Mouse (Mus musculus) liver, embryonic 14.5 days (tissue): ENCODE data around the gene Fbln7. TPM values are rescaled to one million over a fixed set of nuclear protein-coding genes. Genes with fewer than 3 reads are reported as not detected.

Source experiments
- ATAC-seq: fragments of 200-750 bp; cut with Nextera tagmentation; 2 replicates; pipeline ENCODE4 v1.8.0; 2017; ENCODE audit warnings: moderate number of reproducible peaks, mild to moderate bottlenecking, moderate library complexity; ENCODE audit not compliant: insufficient read depth
- DNase-seq, 3 experiments: peaks; one replicate each; pipeline ENCODE4 v3.0.0-alpha.2; 2012 to 2013; ENCODE audit warnings: low read depth in 3 of 3, low spot score in 3 of 3
- H3K27ac ChIP-seq: fragments of 300-500 bp; sonication (generic); 2 replicates; pipeline ENCODE4 v1.5.1; 2014; ENCODE audit warnings: moderate library complexity, mild to moderate bottlenecking, control low read depth, inconsistent platforms
- H3K27me3 ChIP-seq: fragments of 300-500 bp; sonication (generic); 2 replicates; pipeline ENCODE4 v1.6.1; 2014; ENCODE audit warnings: mild to moderate bottlenecking, low read length, moderate library complexity; ENCODE audit not compliant: control insufficient read depth, insufficient read depth
- H3K36me3 ChIP-seq: fragments of 300-500 bp; sonication (generic); replicated peaks from 2 replicates; pipeline ENCODE4 v1.6.1; 2014; ENCODE audit warnings: low read depth; ENCODE audit not compliant: control insufficient read depth, insufficient read depth
- H3K4me1 ChIP-seq, 2 experiments: fragments of 200-500 bp in 1 of 2; fragments of 300-500 bp in 1 of 2; sonication (generic) in 1 of 2; replicated peaks; 2 replicates each; pipeline ENCODE4 v1.6.1; 2012 to 2014; ENCODE audit warnings: antibody characterized with exemption in 1 of 2, inconsistent platforms in 1 of 2, low read length in 1 of 2; ENCODE audit not compliant: control insufficient read depth in 2 of 2, insufficient read depth in 2 of 2
- H3K4me2 ChIP-seq: fragments of 300-500 bp; sonication (generic); 2 replicates; pipeline ENCODE4 v1.6.1; 2014; ENCODE audit warnings: low read depth, mild to moderate bottlenecking, control low read depth, moderate library complexity
- H3K4me3 ChIP-seq, 2 experiments: fragments of 200-500 bp in 1 of 2; fragments of 300-500 bp in 1 of 2; sonication (generic) in 1 of 2; 2 replicates each; pipeline ENCODE4 v1.5.1; 2012 to 2014; ENCODE audit warnings: low read depth in 2 of 2, low read length in 2 of 2, mild to moderate bottlenecking in 2 of 2, control low read depth in 1 of 2, inconsistent platforms in 1 of 2, moderate library complexity in 1 of 2; ENCODE audit not compliant: insufficient read depth in 1 of 2
- H3K9ac ChIP-seq: fragments of 300-500 bp; sonication (generic); replicated peaks from 2 replicates; pipeline ENCODE4 v1.6.1; 2014; ENCODE audit warnings: mild to moderate bottlenecking, control low read depth, moderate library complexity
- H3K9me3 ChIP-seq: fragments of 300-500 bp; sonication (generic); 2 replicates; pipeline ENCODE4 v1.6.1; 2016; ENCODE audit warnings: low read length, mixed read lengths; ENCODE audit not compliant: control insufficient read depth
- CTCF ChIP-seq: IDR thresholded peaks from 2 replicates; pipeline ENCODE4 v1.5.1; 2016; ENCODE audit warnings: antibody characterized with exemption, low read depth, control low read depth
- EP300 ChIP-seq: IDR thresholded peaks from 2 replicates; pipeline ENCODE4 v1.6.1; 2016; ENCODE audit warnings: antibody characterized with exemption, low read depth
- WGBS: fragments of 180-500 bp; shearing (Covaris S2); extraction: QIAGEN DNeasy Blood & Tissue Kit; methylation state at CpG from one replicate; pipeline ENCODE4 v1.1.7; 2014; ENCODE audit not compliant: insufficient replicate concordance; 5-methylcytosine and 5-hydroxymethylcytosine counted together
- polyA plus RNA-seq, 2 experiments: library from polyadenylated mRNA; depleted of rRNA in 1 of 2; stranded (reverse) in 1 of 2; unstranded in 1 of 2; fragments of >200 nt; fragmentation: Nextera tagmentation in 1 of 2; extraction: Ambion mirVana in 1 of 2; gene quantifications; 2 replicates each; pipeline versions ENCODE4 v1.2.1 to v1.2.3; 2012 to 2014

Fbln7 gene
- polyA plus RNA-seq, 2 experiments, result 0.17 to 0.33 TPM

DNA sequence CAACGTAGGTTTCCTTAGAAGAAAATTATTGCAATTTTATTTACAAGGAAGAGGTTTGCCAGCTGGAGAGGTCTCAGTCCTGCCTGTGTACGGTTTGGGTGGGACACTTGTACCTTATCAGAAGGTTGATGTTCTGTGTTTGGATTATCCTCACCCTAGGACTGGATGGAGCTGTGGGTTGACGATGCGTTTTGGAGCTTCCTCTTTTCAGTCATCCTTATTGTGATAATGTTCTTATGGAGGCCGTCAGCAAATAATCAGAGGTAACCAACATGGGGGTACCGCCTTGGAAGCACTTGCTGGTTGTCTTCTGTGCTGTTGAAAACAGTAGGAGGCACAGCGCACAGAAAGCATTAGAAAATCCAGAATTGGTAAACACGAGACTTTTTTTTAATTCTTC is 20.3 kb upstream of the Fbln7 start:
- Histone ChIP-seq H3K27me3 (no peaks in the 10 kb centered on the region), H3K4me2 (no peak overlapping the region), H3K9me3 (no peaks in the 10 kb centered on the region), H3K36me3 (peaks cover 1% of the 10 kb centered on the region; the same call in 1 of the 2 replicates), H3K9ac (no peak overlapping the region), H3K27ac (no peak overlapping the region), H3K4me3 (no peak overlapping the region), H3K4me1 (no peaks in the 10 kb centered on the region)
- WGBS, result 44% methylated on average over 8 of the region's 8 CpGs
- ATAC-seq, result no peak
- TF ChIP-seq EP300 (no peak), CTCF (no peak)
- DNase-seq, result no peak

DNA sequence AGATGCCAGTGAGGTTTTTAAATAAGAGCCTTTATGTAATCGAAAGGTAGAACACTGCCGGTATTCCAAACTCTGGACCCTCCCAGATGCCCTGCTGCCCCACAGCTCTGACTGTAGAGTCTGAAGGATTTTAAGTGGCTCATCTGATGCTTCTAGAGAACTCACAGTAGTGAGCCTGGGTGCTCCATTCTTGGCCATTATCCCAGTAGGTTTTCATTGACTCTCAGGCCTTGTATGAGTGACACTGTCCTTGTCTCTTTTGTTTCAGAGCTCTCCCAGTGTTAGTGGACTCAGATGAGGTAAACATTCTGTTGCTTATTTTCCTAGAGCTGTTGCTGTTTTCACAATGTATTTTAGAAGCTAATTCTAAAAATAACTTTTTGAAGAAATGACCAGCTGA is 12.7 kb upstream of the Fbln7 start:
- DNase-seq, result no peak
- Histone ChIP-seq H3K4me2 (no peak overlapping the region), H3K36me3 (peaks cover 2% of the 10 kb centered on the region; the same call in 1 of the 2 replicates), H3K4me1 (no peaks in the 10 kb centered on the region), H3K9ac (no peak overlapping the region), H3K9me3 (no peaks in the 10 kb centered on the region), H3K4me3 (no peak overlapping the region), H3K27ac (no peak overlapping the region), H3K27me3 (no peaks in the 10 kb centered on the region)
- ATAC-seq, result no peak
- WGBS, result 85% methylated on average over 2 of the region's 2 CpGs
- TF ChIP-seq CTCF (no peak), EP300 (no peak)

- no peak for TF ChIP-seq EP300
- no peak for TF ChIP-seq CTCF
- Histone ChIP-seq H3K4me2 (no peak overlapping the region), H3K27me3 (no peaks in the 10 kb centered on the region), H3K4me1 (no peaks in the 10 kb centered on the region), H3K36me3 (no peaks in the 10 kb centered on the region), H3K9me3 (no peaks in the 10 kb centered on the region), H3K9ac (no peak overlapping the region), H3K4me3 (no peak overlapping the region), H3K27ac (no peak overlapping the region)
- DNase-seq (no peak), ATAC-seq (no peak)
- 52% methylated on average over 1 of the region's 1 CpGs for WGBS
Measured at GRCm38 (mm10) chr2:128856673-128857072, 6.1 kb upstream of the Fbln7 start.

DNA sequence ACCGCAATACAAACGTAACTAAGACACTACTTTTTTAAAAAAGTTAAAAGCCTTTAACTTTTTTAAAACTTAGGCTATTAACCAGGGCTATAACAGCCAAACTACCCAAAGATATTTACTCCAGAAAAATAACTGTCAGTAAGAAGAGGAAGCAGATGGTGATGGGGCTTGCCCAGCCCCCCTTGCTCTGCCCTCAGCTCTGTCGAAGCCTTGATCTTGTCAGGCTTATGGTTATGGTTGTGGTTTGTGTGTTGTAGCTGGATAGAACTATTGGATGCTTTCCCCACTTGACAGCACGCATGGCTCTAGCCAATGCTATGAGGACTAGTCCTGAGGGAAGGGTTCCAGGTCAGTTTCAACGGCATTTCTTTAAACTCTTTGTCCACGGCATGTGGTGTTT is 3.8 kb upstream of the Fbln7 start:
- Histone ChIP-seq H3K4me3 (no peak overlapping the region), H3K4me2 (no peak overlapping the region), H3K27me3 (peaks cover 6% of the 10 kb centered on the region), H3K4me1 (no peaks in the 10 kb centered on the region), H3K36me3 (no peaks in the 10 kb centered on the region), H3K9ac (no peak overlapping the region), H3K27ac (no peak overlapping the region), H3K9me3 (no peaks in the 10 kb centered on the region)
- ATAC-seq, result no peak
- no peak for DNase-seq
- no peak for TF ChIP-seq CTCF
- WGBS, result 54% methylated on average over 6 of the region's 6 CpGs

- Histone ChIP-seq H3K9me3 (no peaks in the 10 kb centered on the region), H3K36me3 (no peaks in the 10 kb centered on the region), H3K27ac (no peak overlapping the region), H3K4me2 (no peak overlapping the region), H3K9ac (no peak overlapping the region), H3K4me1 (no peaks in the 10 kb centered on the region), H3K27me3 (peaks cover 10% of the 10 kb centered on the region), H3K4me3 (no peak overlapping the region)
- no peak for TF ChIP-seq EP300
- ATAC-seq, result no peak
- no peak for DNase-seq
- 63% methylated on average over 3 of the region's 3 CpGs for WGBS
Measured at GRCm38 (mm10) chr2:128859861-128860260, 2.9 kb upstream of the Fbln7 start.
